Mouse (Mus musculus) G1E-ER4 (cell line): ENCODE data around the gene Mrgpre. TPM values are rescaled to one million over a fixed set of nuclear protein-coding genes. Genes with fewer than 3 reads are reported as not detected.

ENCODE experiments used
- GATA1 ChIP-seq: IDR thresholded peaks from one replicate; pipeline ENCODE4 v1.8.0; 2012; ENCODE audit warnings: low read length, inconsistent platforms
- polyA plus RNA-seq: library from polyadenylated mRNA; stranded (reverse); fragments of >175 nt; gene quantifications from 2 replicates; pipeline ENCODE4 v1.2.3, GENCODE M21; 2012

Gene Mrgpre
- polyA plus RNA-seq, 1 experiment: not detected

- no peak for TF ChIP-seq GATA1
These were observed 16.5 kb upstream of the Mrgpre start for GRCm38 (mm10) chr7:143800770-143801169.

- TF ChIP-seq GATA1: no peak
These were observed 14.5 kb upstream of the Mrgpre start for GRCm38 (mm10) chr7:143798783-143799182.

DNA sequence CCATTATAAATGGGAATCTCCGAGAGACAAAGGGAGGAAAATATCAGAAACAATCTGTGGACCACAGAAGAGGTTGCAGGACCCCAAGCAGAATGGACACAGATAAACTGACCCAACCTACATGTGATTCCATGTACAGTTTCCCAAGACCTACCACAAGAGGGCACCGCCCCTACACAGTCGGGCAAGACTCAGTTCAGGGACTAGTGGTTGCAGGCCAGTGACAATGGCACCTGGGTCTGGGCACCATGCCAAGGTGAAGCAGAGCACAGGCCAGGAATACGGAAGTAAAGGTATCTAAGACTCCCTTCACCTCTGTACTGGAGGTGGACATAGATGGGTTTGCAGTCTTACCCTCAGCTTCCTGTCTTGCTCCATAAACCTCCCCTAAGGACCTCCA lies 8.8 kb upstream of the Mrgpre start:
- no peak for TF ChIP-seq GATA1

DNA sequence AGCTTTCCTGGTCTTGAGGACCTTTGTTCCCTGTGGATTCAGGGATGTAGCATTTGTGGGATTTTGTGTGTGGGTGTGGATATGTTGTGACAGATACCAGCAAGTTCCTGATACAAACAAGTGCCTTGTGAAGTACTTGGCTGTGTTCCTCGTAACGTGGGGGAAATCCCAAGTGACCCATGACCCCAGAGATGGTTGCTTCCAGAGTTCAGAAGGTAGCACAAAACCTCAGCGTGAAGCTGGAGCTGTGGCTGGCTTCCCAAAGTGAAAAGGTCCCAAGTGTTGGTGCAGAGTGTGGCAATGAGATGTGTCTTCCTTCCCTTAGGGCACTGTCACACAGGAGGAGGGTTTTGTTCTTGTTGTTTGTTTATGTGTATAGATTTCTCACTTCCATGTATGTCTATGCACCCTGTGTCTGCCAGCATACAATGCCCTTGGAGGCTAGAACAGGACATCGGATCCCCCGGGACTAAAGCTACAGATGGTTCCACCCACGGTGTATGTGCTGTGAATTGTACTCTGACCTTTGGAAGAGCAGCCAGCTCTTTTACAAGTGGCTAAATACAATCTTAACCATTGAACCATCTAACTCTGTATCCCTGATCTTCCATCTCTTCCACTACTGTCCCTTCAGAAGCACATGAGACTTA lies 8.2 kb upstream of the Mrgpre start:
- no peak for TF ChIP-seq GATA1

DNA sequence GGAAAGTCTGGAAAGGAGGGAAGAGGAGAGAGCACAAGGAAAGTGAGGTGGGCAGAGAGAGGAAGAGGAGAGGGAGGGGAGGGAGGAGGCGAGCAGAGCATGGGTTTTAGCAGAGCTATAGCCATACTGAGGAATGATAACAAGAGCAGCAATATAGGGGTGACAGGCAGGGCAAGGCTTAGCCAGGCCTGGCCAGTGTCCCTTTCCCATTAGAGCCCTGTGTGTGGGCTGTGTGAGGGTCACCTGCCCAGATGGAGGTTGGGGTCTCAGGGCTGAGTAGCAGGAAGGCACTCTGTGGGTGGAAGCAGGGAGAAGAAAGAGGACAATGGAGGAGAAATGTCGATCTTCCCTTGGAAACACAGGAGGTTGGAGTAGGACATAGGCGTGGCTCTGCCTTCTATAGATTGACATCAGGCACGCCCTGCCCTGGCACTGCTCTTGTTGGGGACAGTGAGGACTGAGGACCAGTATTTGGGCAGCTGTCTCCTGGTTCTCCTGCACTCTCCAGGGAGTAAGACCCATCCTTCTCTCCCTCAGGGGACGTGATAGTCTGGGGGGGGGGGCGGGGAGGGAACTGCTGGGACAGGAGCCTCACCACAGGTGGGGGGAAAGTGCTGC lies 813 bp downstream of the Mrgpre start:
- TF ChIP-seq GATA1: no peak

DNA sequence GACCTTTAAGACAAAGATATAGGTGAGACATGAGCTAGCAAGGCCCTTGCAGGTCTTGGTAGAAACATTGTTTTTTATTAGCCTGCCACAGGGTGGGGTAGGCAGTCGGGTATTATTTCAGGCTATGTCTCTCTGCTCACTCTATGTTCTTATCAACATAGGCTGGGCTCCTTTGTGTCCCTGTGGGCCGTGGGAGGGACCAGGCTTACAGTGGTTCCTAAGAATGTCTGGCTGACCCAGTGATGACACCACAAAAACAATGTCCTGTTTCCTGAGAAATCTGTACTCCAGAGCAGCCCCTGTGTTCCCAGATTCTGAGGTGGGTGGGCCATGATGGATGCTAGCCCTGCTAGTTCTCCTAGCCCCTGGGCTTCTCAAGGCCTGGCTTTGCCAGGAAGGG lies 6.9 kb downstream of the Mrgpre start:
- TF ChIP-seq GATA1: no peak

DNA sequence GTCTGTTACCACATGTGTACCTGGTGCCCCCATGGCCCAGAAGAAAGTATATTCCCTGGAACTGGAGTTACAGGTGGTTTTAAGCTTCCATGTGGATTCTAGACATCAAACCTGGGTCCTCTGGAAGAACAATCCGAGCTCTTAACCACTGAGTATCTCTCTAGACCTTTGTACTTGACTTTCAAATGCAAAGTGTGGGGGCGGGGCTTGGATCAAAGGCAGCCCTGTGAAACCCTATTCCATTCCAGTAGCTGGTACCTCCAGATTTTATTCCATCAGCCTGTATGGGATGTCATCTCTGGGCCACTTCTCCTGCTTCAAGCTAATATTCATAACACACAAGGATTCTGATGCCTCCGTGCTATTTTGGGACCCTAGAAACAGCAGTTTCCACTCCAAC lies 8.2 kb downstream of the Mrgpre start:
- TF ChIP-seq GATA1: no peak

- no peak for TF ChIP-seq GATA1
These were observed 14.8 kb downstream of the Mrgpre start for GRCm38 (mm10) chr7:143769461-143769860.

- TF ChIP-seq GATA1: no peak
These were observed 16.0 kb downstream of the Mrgpre start for GRCm38 (mm10) chr7:143768267-143768666.

DNA sequence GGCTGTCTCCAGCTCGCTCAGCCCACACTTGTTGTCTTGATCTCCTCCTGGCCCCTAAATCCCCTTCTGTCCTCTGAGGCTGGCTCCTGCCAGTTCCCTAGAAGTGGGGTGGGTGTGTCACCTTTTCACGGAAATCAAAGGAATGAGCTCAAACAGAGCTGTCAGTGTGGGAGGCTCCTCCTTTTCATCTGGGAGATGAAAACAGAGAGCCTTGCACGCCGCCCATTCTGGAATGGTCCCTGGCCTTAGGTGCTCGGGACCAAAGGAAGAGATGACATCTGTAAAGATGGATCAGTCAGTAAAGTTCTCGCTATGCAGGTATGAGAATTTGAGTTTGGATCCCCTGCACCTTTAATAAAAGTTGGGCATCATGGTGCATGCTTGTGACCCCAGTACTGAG lies 17.4 kb downstream of the Mrgpre start, which contains the start of gene Mrgprg:
Gene Mrgprg, minus strand, starts transcription at position 101 of the 400 bp plus-strand sequence.
- TF ChIP-seq GATA1: no peak

DNA sequence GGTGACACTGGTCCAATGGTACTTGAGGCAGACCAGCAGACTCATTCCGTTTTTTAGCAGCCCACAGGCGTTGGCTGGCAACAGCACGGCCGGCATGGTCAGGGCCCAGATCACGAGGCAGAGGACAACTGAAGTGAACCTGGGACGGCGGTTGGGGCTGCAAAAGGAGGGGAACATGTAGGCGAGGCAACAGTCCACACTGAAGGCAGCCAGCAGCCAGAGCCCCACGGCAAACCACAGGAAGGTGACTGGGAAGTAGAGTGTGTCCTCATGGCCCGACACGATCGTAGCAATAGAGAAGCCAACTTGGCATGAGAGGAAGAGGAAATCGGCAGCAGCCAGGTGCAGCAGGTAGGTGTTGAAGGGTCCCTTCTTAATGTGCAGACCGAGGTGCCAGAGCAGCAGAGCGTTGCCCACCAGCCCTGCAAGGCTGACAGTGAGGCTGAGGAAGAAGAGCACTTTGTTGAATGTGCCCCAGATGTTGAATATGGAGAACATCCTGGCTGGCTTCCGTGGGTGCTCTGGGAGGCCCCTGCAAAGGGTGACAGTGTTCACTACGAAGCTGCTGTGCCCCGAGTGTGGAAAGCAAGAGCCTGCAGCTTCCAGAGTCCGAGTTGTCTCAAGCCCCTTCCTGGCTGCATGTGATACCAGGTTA lies 19.3 kb downstream of the Mrgpre start:
- TF ChIP-seq GATA1: no peak

DNA sequence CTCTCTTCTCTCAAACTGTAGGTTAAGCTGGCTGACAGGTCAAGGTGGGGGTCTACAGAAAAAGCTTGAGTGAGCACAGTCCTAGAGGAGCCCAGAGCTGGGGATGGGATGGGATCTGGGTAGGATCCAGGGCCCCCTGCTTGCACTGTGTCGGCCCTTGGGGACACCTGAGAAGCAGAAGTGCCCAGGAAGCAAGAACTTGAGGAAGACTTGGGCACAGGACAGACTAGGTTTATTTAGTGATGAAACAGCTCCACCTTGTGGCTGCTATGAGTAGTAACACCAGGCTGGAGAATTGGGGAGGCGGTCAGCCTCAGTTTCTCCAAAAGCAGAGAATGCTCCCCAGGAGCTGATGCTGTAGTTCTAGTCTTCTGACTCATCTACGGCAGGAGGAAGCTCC lies 20.5 kb downstream of the Mrgpre start:
- no peak for TF ChIP-seq GATA1

GRCm38 (mm10) chr7:143758956-143759355 lies 25.3 kb downstream of the Mrgpre start:
- no peak for TF ChIP-seq GATA1

GRCm38 (mm10) chr7:143757696-143758095 lies 26.6 kb downstream of the Mrgpre start:
- TF ChIP-seq GATA1: no peak

DNA sequence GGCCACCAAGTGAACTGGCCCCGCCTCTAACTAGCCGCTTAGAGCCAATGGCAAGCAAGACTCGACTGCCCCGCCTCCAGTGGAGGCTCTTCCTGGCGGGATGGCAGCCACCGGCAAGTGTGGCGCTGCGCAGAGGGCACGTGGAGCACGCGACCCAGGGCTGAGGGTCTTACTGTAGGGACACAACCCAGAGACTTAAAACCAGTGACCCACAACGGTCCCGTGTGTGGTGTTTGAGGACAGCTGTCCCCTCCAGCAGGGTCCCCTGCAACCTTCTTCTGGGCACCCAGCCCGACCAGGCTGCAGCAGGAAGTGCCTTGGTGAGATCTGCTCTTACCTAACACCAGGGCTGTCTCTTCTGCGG lies 27.3 kb downstream of the Mrgpre start:
- TF ChIP-seq GATA1: no peak

DNA sequence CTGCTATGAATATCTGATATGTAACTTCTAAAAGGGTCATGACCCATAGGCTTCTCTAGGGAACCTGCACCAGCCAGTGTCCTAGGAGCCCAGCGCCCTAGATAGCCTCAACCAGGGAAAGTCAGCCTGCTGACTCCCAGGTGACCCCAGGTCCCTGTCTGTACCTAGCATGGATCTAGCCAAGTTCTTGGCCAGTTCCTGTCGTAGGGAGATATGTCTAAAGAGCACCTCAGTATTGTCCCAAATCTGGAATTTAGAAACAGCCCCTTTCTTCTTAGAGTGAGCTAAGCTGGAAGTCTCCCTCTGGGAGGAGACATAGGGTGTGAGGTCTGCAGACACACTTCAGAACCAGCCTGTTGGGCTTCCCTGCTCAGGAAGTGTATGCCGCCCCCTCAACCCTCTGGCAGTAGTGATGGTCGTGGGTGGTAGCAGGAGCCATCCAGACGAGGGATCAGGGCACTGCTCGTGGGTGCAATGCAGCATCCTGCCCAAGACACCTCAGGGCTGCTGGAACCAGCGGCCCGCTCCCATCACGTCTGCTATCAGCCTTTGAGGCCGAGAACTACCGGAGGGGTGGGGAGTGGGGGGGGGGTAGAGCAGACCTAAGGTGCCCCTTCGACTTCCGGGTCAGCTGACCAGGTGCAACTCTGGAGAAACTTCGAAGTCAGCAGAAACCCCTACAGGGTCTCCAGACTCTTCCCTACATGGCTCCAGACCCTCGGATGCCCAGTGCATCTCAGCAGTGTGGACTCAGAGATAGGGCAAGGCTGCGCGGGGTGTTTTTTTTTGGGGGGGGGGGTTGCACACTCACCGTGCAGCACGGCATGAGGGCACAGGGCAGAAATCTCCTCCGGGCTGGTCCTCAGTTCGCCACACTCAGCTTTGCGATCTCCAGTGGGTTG lies 27.9 kb downstream of the Mrgpre start, which contains the start of gene Osbpl5:
Gene Osbpl5, minus strand, starts transcription at position 861 of the 902 bp plus-strand sequence.
- no peak for TF ChIP-seq GATA1
